Mouse (Mus musculus) embryonic fibroblast, embryonic 13.5 days (primary cell): Measurements from ENCODE around the gene Tcn2. TPM values are rescaled to one million over a fixed set of nuclear protein-coding genes. Genes with fewer than 3 reads are reported as not detected.
A peak's percentile ranks its signal among the peaks of the same experiment; 100 is the strongest.

Source experiments
- H3K27ac ChIP-seq: 2 replicates; pipeline ENCODE4 v1.5.1; 2012; ENCODE audit warnings: low read length, control low read depth, inconsistent platforms; ENCODE audit not compliant: insufficient read depth
- H3K4me1 ChIP-seq: 2 replicates; pipeline ENCODE4 v1.6.1; 2011; ENCODE audit warnings: low read length; ENCODE audit not compliant: control insufficient read depth, insufficient read depth
- H3K4me3 ChIP-seq: 2 replicates; pipeline ENCODE4 v1.5.1; 2011; ENCODE audit warnings: mild to moderate bottlenecking, control low read depth, low read length; ENCODE audit not compliant: insufficient read depth
- CTCF ChIP-seq: IDR thresholded peaks from 2 replicates; pipeline ENCODE4 v1.5.1; 2011; ENCODE audit warnings: mild to moderate bottlenecking, control low read depth, low read length, moderate library complexity, borderline replicate concordance; ENCODE audit not compliant: insufficient read depth
- POLR2A ChIP-seq: IDR thresholded peaks from 2 replicates; pipeline ENCODE4 v1.6.1; 2011; ENCODE audit warnings: low read depth, mild to moderate bottlenecking, control low read depth, low read length, moderate library complexity
- polyA plus RNA-seq: library from polyadenylated mRNA; stranded (reverse); fragments of >200 nt; gene quantifications from 2 replicates; pipeline ENCODE4 v1.2.4, GENCODE M21; 2011; ENCODE audit warnings: low read depth; ENCODE audit not compliant: missing spikeins, insufficient read length

The Tcn2 gene
- polyA plus RNA-seq, 1 experiment = 75.4 TPM

- H3K27ac ChIP-seq = no peak overlapping the region
- H3K4me3 ChIP-seq = peak overlapping the region; percentile 46
Measured at GRCm38 (mm10) chr11:3930931-3931330, 1.0 kb downstream of the Tcn2 start.

DNA sequence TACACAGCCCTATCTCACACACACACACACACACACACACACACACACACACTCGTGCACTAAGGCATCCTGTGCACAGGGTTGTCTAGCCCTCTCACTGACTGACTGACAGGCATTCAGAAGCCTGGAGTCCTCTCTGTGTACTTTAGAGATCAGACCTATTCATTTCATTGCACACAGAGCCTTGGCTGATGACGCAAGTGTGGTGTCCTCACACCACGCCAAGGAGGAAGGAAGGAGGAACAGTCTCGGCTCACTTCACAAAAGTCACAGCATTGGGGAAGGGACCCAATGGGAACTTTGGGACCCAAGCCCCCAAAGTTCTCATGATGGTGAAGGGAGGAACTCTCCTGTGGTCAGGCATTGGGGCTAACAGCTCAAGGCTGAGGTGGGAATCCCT, 1.9 kb downstream of the Tcn2 start:
- no peak for TF ChIP-seq POLR2A
- no peak for TF ChIP-seq CTCF
- peaks cover 2% of the 10 kb centered on the region; the same call in 1 of the 2 replicates for H3K4me1 ChIP-seq
- no peak overlapping the region for H3K27ac ChIP-seq
- H3K4me3 ChIP-seq = no peak overlapping the region

More at GRCm38 (mm10) chr11:3930931-3931330, 1.0 kb downstream of the Tcn2 start:
- TF ChIP-seq POLR2A = no peak
- TF ChIP-seq CTCF = no peak
- peaks cover 2% of the 10 kb centered on the region; the same call in 1 of the 2 replicates for H3K4me1 ChIP-seq

- H3K27ac ChIP-seq = no peak overlapping the region
- no peaks in the 10 kb centered on the region for H3K4me1 ChIP-seq
- TF ChIP-seq POLR2A (no peak), CTCF (no peak)
- H3K4me3 ChIP-seq = no peak overlapping the region
Measured at GRCm38 (mm10) chr11:3925916-3926315, 6.0 kb downstream of the Tcn2 start.

GRCm38 (mm10) chr11:3922731-3923130, 9.2 kb downstream of the Tcn2 start:
- no peak overlapping the region for H3K27ac ChIP-seq
- TF ChIP-seq POLR2A = no peak
- H3K4me1 ChIP-seq = no peaks in the 10 kb centered on the region
- no peak overlapping the region for H3K4me3 ChIP-seq

DNA sequence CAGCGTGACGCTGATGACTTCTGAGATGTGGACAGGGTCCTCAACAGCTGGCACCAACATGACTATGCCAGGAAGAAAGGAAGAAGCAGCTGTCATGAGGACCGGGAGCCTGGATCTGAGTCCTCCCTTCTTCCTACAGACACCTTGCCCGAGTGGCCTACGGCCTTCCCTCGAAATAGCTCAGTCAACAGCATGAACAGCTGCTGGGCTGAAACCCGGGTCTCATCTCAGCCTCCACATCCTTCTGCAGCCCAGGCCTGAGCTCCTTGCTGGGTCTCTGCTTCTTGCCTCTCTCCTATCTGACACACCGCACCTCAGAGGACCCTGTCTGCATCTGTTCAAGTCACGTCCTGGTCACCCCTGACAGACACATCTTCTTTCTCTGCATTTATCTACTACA, 9.8 kb downstream of the Tcn2 start:
- Histone ChIP-seq H3K4me1 (no peaks in the 10 kb centered on the region), H3K27ac (no peak overlapping the region), H3K4me3 (no peak overlapping the region)
- no peak for TF ChIP-seq CTCF
- TF ChIP-seq POLR2A = no peak

- no peak overlapping the region for H3K27ac ChIP-seq
- H3K4me1 ChIP-seq = no peaks in the 10 kb centered on the region
- peak; percentile 69 for TF ChIP-seq CTCF
- TF ChIP-seq POLR2A = no peak
- no peak overlapping the region for H3K4me3 ChIP-seq
Measured at GRCm38 (mm10) chr11:3921281-3921850, 10.6 kb downstream of the Tcn2 start.

GRCm38 (mm10) chr11:3920476-3920875, 11.5 kb downstream of the Tcn2 start:
- TF ChIP-seq POLR2A (no peak), CTCF (no peak)

GRCm38 (mm10) chr11:3918738-3919137, 13.2 kb downstream of the Tcn2 start:
- Histone ChIP-seq H3K4me1 (0 out of 2 replicates have a peak, but pooled peaks cover 3% of the 10 kb centered on the region), H3K27ac (no peak overlapping the region), H3K4me3 (no peak overlapping the region)
- TF ChIP-seq CTCF (peak; percentile 44; the same call in 1 of the 2 replicates), POLR2A (no peak)

More at GRCm38 (mm10) chr11:3920476-3920875, 11.5 kb downstream of the Tcn2 start:
- no peak overlapping the region for H3K4me3 ChIP-seq
- H3K4me1 ChIP-seq = 0 out of 2 replicates have a peak, but pooled peaks cover 3% of the 10 kb centered on the region
- no peak overlapping the region for H3K27ac ChIP-seq

GRCm38 (mm10) chr11:3914109-3914840, 17.7 kb downstream of the Tcn2 start, which contains the start of gene Slc35e4:
TSS of gene Slc35e4 (minus strand) at chr11:3914664.
- peak within 1 kb of the TSS; percentile 96 for H3K27ac ChIP-seq
- TF ChIP-seq POLR2A (peak; percentile 29; the same call in 1 of the 2 replicates), CTCF (peak; percentile 87)
- 0 out of 2 replicates have a peak, but pooled peaks cover 8% of the 10 kb centered on the region for H3K4me1 ChIP-seq
- peak within 1 kb of the TSS; percentile 65 for H3K4me3 ChIP-seq

GRCm38 (mm10) chr11:3913316-3914108, 18.4 kb downstream of the Tcn2 start:
- H3K4me1 ChIP-seq = 0 out of 2 replicates have a peak, but pooled peaks cover 8% of the 10 kb centered on the region
- H3K4me3 ChIP-seq = peak overlapping the region; percentile 65
- peak overlapping the region; percentile 96 for H3K27ac ChIP-seq
- TF ChIP-seq POLR2A (peak; percentile 54), CTCF (no peak)
